Mouse (Mus musculus) megakaryocyte, embryonic 14.5 days (primary cell): Measurements from ENCODE around the gene Mlst8.

Experiments used
- FLI1 ChIP-seq: IDR thresholded peaks from 2 replicates; pipeline ENCODE4 v1.6.1; 2012; ENCODE audit warnings: low read length, inconsistent platforms, mixed read lengths
- GATA1 ChIP-seq: IDR thresholded peaks from 3 replicates; pipeline ENCODE4 v1.6.1; 2012; ENCODE audit warnings: mixed read lengths, low read length, inconsistent platforms, borderline replicate concordance

DNA sequence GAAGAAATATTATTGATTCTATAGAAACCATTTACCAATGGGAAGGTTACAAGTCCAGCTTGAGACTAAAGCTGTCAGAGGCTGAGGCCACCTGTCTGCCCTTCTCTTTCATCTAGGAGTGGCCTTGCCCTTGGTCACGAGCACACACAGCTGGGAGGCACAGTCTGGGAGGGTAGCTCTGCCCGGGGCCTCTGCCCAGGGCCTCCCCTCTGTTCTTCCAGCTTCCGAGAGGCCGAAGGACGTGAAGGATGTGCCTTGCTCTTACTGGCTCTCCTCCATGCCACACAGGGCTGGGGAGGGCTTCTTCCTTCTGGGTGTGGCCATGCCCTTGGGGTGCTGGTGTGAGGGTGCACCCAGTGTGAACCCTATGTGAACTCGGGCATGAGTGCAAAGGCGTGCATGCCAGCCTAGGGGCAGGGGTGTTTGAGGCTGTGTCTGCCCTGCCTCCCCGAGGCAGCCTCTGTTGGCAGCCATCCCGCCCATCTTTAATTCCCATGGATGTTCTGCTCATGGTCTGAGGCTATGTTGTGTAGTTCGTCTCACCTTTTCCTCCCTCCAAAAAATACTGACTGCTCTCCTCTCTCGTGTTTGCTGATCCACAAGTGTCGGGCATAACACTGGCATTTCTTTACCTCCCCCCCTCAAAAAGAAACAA, 29.1 kb upstream of the Mlst8 start:
- no peak for TF ChIP-seq GATA1
- no peak for TF ChIP-seq FLI1
